Mouse (Mus musculus): ENCODE results near the gene Prkcb.

The Prkcb gene

GRCm38 (mm10) chr7:122657423-122658126 is 369.0 kb downstream of the Prkcb start:
- in situ Hi-C loops (cut with MboI, MseI): no loop called here

GRCm38 (mm10) chr7:122665311-122666049 is 376.9 kb downstream of the Prkcb start:
- in situ Hi-C loops (cut with MboI, MseI): loop anchor here (10.0 kb wide), 1 partner anchor 259 kb away; no protein-coding TSS in a partner anchor

- in situ Hi-C loops (cut with MboI, MseI): loop anchor here (10.0 kb wide), 1 partner anchor 257 kb away; no protein-coding TSS in a partner anchor
Observed at GRCm38 (mm10) chr7:122667903-122668302, 379.4 kb downstream of the Prkcb start.

- in situ Hi-C loops (cut with MboI, MseI): no loop called here
Observed at GRCm38 (mm10) chr7:122670442-122670872, 381.9 kb downstream of the Prkcb start, which contains the start of gene Cacng3. TSS of gene Cacng3 (plus strand) at chr7:122670492.

GRCm38 (mm10) chr7:122670873-122671641 is 382.5 kb downstream of the Prkcb start:
- in situ Hi-C loops (cut with MboI, MseI): no loop called here

- in situ Hi-C loops (cut with MboI, MseI): no loop called here
Observed at GRCm38 (mm10) chr7:122672981-122673380, 384.4 kb downstream of the Prkcb start.

GRCm38 (mm10) chr7:122675207-122675606 is 386.7 kb downstream of the Prkcb start:
- in situ Hi-C loops (cut with MboI, MseI): no loop called here
